Mouse (Mus musculus) intestine, embryonic 14.5 days (tissue): ENCODE measurements around the gene Cela1. TPM values are rescaled to one million over a fixed set of nuclear protein-coding genes. Genes with fewer than 3 reads are reported as not detected.
A peak's percentile ranks its signal among the peaks of the same experiment; 100 is the strongest.

ENCODE experiments used
- ATAC-seq: fragments of 200-750 bp; cut with Nextera tagmentation; replicated peaks from 2 replicates; pipeline ENCODE4 v1.8.0; 2017; ENCODE audit warnings: low read depth, moderate number of reproducible peaks, moderate TSS enrichment, moderate library complexity; ENCODE audit not compliant: low FRiP score, low TSS enrichment
- DNase-seq: peaks from one replicate; pipeline ENCODE4 v3.0.0-alpha.2; 2018; ENCODE audit warnings: low spot score
- H3K27ac ChIP-seq: fragments of 300-500 bp; sonication (generic); 2 replicates; pipeline ENCODE4 v1.5.1; 2014; ENCODE audit warnings: low read depth, mild to moderate bottlenecking, control low read depth
- H3K27me3 ChIP-seq: fragments of 300-500 bp; sonication (generic); replicated peaks from 2 replicates; pipeline ENCODE4 v1.6.1; 2014; ENCODE audit warnings: low read length, control low read depth; ENCODE audit not compliant: control insufficient read depth, insufficient read depth
- H3K36me3 ChIP-seq: fragments of 300-500 bp; sonication (generic); 2 replicates; pipeline ENCODE4 v1.6.1; 2014; ENCODE audit warnings: low read length, control low read depth; ENCODE audit not compliant: control insufficient read depth, insufficient read depth
- H3K4me1 ChIP-seq: fragments of 300-500 bp; sonication (generic); replicated peaks from 2 replicates; pipeline ENCODE4 v1.6.1; 2014; ENCODE audit warnings: low read length, control low read depth, mixed read lengths; ENCODE audit not compliant: control insufficient read depth, insufficient read depth
- H3K4me2 ChIP-seq: fragments of 300-500 bp; sonication (generic); 2 replicates; pipeline ENCODE4 v1.6.1; 2014; ENCODE audit warnings: low read length
- H3K4me3 ChIP-seq: fragments of 300-500 bp; sonication (generic); 2 replicates; pipeline ENCODE4 v1.5.1; 2014; ENCODE audit warnings: low read depth, low read length, control low read depth, mixed read lengths
- H3K9ac ChIP-seq: fragments of 300-500 bp; sonication (generic); 2 replicates; pipeline ENCODE4 v1.6.1; 2014; ENCODE audit warnings: mild to moderate bottlenecking, low read length
- H3K9me3 ChIP-seq: fragments of 300-500 bp; sonication (generic); 2 replicates; pipeline ENCODE4 v1.6.1; 2016; ENCODE audit warnings: low read length, control low read depth; ENCODE audit not compliant: control insufficient read depth
- whole genome bisulfite sequencing: fragments of 180-500 bp; shearing (Covaris S2); extraction: QIAGEN DNeasy Blood & Tissue Kit; methylation state at CpG from one replicate; pipeline ENCODE4 v1.1.7; 2014; 5-methylcytosine and 5-hydroxymethylcytosine counted together
- polyA plus RNA-seq: library from polyadenylated mRNA; unstranded; fragments of >200 nt; fragmentation: Nextera tagmentation; extraction: Ambion mirVana; gene quantifications from 2 replicates; pipeline ENCODE4 v1.2.1, GENCODE M21; 2014

Gene Cela1
- polyA plus RNA-seq, 1 experiment from 2014 or later, result 49.9 TPM

DNA sequence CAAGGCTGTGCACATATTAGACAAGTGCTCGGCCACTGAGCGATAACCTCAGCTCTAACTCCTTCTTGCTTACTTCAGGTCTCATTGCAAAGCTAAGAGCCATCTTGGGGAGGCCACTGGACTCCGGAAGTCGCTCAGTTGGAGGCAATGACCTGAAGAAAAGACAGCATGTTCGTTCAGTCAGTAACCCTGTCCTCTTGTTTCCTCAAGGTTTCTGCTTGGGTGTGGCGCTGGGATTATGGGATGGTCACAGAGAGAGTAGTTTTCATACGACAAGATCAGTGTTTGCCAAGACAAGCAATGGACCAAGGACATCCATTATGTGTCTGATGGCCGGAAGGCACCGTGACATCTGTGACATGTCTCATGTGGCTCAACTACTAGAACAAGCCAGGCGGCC is 13.2 kb downstream of the Cela1 start:
- no peaks in the 10 kb centered on the region for H3K36me3 ChIP-seq
- no peak overlapping the region for H3K9ac ChIP-seq
- no peak overlapping the region for H3K4me3 ChIP-seq
- no peak for ATAC-seq
- H3K9me3 ChIP-seq, result no peaks in the 10 kb centered on the region
- DNase-seq, result no peak
- H3K4me2 ChIP-seq, result no peak overlapping the region
- H3K4me1 ChIP-seq, result peaks cover 2% of the 10 kb centered on the region; the same call in 1 of the 2 replicates
- H3K27ac ChIP-seq, result no peak overlapping the region
- 82% methylated on average over 10 of the region's 10 CpGs for WGBS
- no peaks in the 10 kb centered on the region for H3K27me3 ChIP-seq

DNA sequence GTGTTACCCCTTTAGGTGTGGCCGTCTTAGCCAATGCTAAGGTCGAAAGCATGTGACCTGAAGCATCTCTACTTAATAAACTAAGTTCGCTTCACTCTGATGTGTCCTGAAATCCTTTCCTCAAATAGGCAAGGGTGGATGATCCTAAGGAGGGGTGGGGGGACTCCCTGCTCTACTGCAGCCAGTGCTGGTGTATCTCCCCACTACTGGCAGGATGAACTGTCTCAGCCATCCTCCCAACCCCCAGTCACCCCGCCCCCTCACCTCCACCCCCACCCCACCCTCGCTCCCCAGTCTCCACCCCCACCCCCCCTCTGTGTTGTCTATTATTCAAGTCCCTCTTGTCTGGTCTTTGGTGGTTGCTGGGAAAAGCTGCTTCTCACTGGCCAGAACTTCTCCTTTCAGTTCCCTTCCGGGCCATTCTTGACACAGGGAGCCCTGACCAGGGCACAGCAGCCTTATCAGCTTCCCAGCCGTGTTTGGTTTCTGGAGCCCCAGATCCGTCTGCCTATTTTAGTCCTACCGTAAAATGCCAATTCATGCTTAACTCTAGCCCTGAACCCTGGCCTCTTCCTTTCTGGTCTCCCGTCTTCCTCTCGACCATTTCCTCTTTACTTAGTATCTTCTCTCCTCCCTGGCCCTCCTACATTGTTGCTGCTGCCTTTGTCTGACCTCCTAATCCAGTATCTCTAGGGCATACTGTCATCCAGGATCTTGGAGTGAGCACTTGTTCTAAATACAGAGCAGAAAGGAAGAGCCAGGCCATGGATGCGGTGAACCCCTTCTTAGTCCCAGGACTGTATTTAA is 13.9 kb downstream of the Cela1 start:
- no peaks in the 10 kb centered on the region for H3K27me3 ChIP-seq
- no peak overlapping the region for H3K27ac ChIP-seq
- no peak overlapping the region for H3K4me3 ChIP-seq
- peaks cover 2% of the 10 kb centered on the region; the same call in 1 of the 2 replicates for H3K4me1 ChIP-seq
- no peak for DNase-seq
- no peaks in the 10 kb centered on the region for H3K36me3 ChIP-seq
- H3K9me3 ChIP-seq, result no peaks in the 10 kb centered on the region
- H3K4me2 ChIP-seq, result no peak overlapping the region
- no peak overlapping the region for H3K9ac ChIP-seq
- 48% methylated on average over 10 of the region's 12 CpGs for WGBS
- ATAC-seq, result no peak

DNA sequence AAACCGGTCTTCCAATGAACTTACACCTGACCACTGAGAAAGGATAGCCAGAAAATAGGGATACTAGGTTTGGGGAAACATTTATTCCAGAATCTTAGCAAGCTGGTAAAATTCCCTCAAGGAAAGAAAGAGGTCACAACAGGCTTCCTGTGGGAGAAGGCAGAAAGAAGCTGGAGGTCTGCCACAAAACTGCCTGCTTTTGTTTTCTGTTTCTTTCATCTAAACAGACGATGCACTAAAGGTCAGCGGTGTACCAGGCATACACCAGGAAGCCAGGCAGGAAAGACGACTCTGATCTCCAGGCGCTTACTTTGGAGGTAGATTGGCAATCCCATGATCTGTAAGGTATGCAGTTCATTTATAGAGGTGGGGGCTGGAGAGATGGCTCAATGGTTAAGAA is 16.9 kb downstream of the Cela1 start:
- no peak overlapping the region for H3K27ac ChIP-seq
- H3K9ac ChIP-seq, result no peak overlapping the region
- H3K27me3 ChIP-seq, result no peaks in the 10 kb centered on the region
- DNase-seq (no peak), ATAC-seq (no peak)
- no peaks in the 10 kb centered on the region for H3K9me3 ChIP-seq
- WGBS, result 78% methylated on average over 5 of the region's 5 CpGs
- H3K4me3 ChIP-seq, result no peak overlapping the region
- H3K36me3 ChIP-seq, result no peaks in the 10 kb centered on the region
- no peak overlapping the region for H3K4me2 ChIP-seq
- H3K4me1 ChIP-seq, result peaks cover 25% of the 10 kb centered on the region

DNA sequence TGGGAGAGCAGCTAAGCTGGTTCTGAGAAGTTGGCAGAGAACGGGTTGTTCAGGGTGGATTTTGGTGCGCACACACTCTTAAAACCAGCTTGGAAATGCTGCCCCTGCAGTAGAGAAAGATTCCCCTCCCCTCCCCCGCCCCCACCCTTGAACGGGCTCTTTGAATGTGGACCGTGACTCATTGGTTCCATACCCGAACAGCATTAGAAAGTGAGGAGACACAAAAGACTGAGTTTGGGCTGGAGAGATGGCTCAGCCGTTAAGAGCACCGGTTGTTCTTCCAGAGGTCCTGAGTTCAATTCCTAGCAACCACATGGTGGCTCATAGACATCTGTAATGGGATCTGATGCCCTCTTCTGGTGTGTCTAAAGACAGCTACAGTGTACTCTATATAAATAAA is 17.7 kb downstream of the Cela1 start:
- no peak overlapping the region for H3K9ac ChIP-seq
- no peak overlapping the region for H3K27ac ChIP-seq
- no peak overlapping the region for H3K4me2 ChIP-seq
- no peak overlapping the region for H3K4me3 ChIP-seq
- H3K9me3 ChIP-seq, result no peaks in the 10 kb centered on the region
- H3K27me3 ChIP-seq, result no peaks in the 10 kb centered on the region
- H3K36me3 ChIP-seq, result no peaks in the 10 kb centered on the region
- DNase-seq, result no peak
- no peak for ATAC-seq
- 82% methylated on average over 8 of the region's 8 CpGs for WGBS
- H3K4me1 ChIP-seq, result peaks cover 25% of the 10 kb centered on the region

DNA sequence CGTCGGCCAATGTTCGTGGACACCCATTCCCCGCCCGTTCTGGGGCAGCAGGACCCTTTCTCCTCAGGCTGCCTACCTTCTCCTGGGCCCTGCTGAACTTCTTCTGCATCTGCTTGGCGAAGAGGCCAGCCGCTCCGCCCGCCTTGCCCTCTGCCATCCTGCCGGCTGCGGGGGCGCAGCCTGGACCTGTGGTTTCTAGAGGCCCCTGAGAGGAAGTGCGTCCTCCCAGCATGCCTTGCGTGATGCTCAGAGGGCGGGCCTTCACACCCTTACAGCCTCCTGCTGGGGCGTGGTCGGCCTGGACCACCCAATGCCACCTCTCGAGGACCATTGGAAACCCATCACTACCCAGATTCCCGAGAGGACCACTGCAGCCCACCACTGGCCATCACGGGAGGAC is 18.4 kb downstream of the Cela1 start, which contains the start of gene Bin2:
TSS of gene Bin2 (minus strand) at position 217 of the 400 bp plus-strand sequence.
- peaks cover 25% of the 10 kb centered on the region for H3K4me1 ChIP-seq
- no peaks in the 10 kb centered on the region for H3K27me3 ChIP-seq
- H3K27ac ChIP-seq, result no peak within 1 kb of the TSS
- DNase-seq (no peak), ATAC-seq (no peak)
- H3K36me3 ChIP-seq, result no peaks in the 10 kb centered on the region
- H3K4me2 ChIP-seq, result no peak within 1 kb of the TSS
- no peak within 1 kb of the TSS for H3K9ac ChIP-seq
- H3K4me3 ChIP-seq, result no peak within 1 kb of the TSS
- no peaks in the 10 kb centered on the region for H3K9me3 ChIP-seq
- WGBS, result 91% methylated on average over 20 of the region's 20 CpGs

DNA sequence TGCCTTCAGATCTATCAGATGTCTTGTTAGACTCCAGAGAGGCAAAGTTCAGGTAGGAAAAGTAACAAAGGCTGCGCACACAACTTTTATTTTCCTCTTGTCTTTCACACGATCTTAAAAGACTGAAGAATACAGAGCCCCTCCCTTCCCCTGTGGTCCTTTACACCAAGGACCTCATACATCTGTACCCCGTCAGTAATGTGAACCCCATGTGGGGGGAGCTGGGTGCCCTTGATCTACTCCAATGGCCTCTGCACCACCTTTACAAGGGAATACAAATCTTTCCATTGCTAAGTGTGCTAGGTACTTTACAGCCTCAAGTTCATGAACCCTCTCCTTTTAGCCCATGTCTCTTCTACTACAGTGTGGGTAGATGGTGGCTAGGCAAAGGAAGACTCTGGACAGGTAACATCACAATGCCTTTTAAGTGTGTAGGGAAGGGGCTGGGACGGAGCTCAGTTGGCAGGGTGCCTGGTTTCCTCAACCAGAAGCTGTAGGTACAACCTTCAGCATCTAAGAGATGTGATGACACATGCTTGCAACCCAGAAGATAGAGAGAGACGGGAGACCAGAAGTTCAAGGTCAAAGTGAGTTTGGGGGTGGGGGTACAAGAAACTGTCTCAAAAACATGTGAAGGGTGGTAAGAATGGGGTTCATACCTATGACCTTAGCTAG is 19.7 kb downstream of the Cela1 start:
- Histone ChIP-seq H3K4me1 (peaks cover 22% of the 10 kb centered on the region), H3K9me3 (no peaks in the 10 kb centered on the region), H3K27me3 (no peaks in the 10 kb centered on the region), H3K9ac (no peak overlapping the region), H3K36me3 (no peaks in the 10 kb centered on the region), H3K4me2 (no peak overlapping the region), H3K4me3 (no peak overlapping the region), H3K27ac (no peak overlapping the region)
- ATAC-seq, result no peak
- 78% methylated on average over 5 of the region's 5 CpGs for WGBS
- no peak for DNase-seq

DNA sequence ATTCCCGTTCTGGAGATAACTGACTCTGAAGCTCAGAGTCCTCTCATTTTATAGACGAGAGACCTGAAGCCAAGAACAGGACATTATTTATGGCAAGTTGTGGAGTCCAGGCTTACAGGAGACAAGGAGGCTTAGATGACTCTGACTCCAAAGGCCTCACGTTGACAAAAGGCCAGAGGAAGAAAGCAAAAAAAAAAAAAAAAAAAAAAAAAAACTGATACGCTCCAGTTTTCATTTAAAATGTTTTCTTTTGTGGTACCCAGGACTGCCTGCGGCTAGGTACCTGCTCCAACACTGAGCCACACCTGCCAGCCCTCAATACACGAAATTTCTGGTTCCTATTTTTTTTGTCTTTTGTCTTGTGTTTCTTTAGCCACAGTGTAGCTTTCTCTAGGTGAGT is 20.3 kb downstream of the Cela1 start:
- Histone ChIP-seq H3K4me2 (no peak overlapping the region), H3K36me3 (no peaks in the 10 kb centered on the region), H3K27ac (peak overlapping the region; percentile 57; the same call in 1 of the 2 replicates), H3K4me1 (peaks cover 22% of the 10 kb centered on the region), H3K27me3 (no peaks in the 10 kb centered on the region), H3K4me3 (no peak overlapping the region), H3K9me3 (no peaks in the 10 kb centered on the region), H3K9ac (no peak overlapping the region)
- ATAC-seq (no peak), DNase-seq (no peak)
- 62% methylated on average over 6 of the region's 6 CpGs for WGBS

DNA sequence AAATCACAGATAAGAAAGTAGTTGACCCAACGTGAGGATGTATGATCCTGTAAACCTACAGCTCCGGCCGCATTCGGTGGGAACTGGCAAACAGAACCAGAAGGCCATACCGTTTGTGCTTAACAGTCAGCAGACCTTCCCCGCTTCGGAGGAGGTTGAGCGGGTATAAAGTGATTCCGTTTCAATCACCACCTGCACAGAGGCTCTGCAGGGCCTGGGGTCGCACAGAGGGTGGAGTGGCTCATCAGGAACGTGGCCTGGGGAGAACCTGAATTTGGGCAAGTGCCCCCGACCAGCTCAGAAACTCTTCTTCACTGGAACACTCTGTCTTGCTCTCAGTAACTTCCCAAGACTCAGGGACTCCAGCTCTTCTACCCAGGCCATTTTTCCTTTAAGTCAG is 20.9 kb downstream of the Cela1 start:
- Histone ChIP-seq H3K9ac (no peak overlapping the region), H3K4me2 (no peak overlapping the region)

More for the DNA sequence above, 20.9 kb downstream of the Cela1 start:
- H3K27me3 ChIP-seq, result no peaks in the 10 kb centered on the region
- H3K9me3 ChIP-seq, result no peaks in the 10 kb centered on the region
- H3K36me3 ChIP-seq, result no peaks in the 10 kb centered on the region
- no peak overlapping the region for H3K4me3 ChIP-seq
- peak overlapping the region; percentile 57 for H3K27ac ChIP-seq
- peaks cover 22% of the 10 kb centered on the region for H3K4me1 ChIP-seq
- ATAC-seq (no peak), DNase-seq (no peak)
- 21% methylated on average over 12 of the region's 12 CpGs for WGBS
